Mouse (Mus musculus): Measurements from ENCODE around the gene Tspan31. TPM values are rescaled to one million over a fixed set of nuclear protein-coding genes. Genes with fewer than 3 reads are reported as not detected.

The Tspan31 gene
- total RNA-seq, 1 experiment from 2014 or later = 96.5 TPM

GRCm38 (mm10) chr10:127041774-127042338 is 28.2 kb downstream of the Tspan31 start:
- DNase-seq = peak; percentile 93

- peak; percentile 40 for DNase-seq
These were observed 28.7 kb downstream of the Tspan31 start, which contains the start of the genes Mettl1 and Eef1akmt3 for GRCm38 (mm10) chr10:127041274-127041766. TSS of gene Mettl1 (plus strand) at chr10:127041414. TSS of gene Eef1akmt3 (minus strand) at chr10:127041513.

- DNase-seq = peak; percentile 53
These were observed 29.4 kb downstream of the Tspan31 start for GRCm38 (mm10) chr10:127040569-127041214.

GRCm38 (mm10) chr10:127037641-127038040 is 32.4 kb downstream of the Tspan31 start:
- no peak for DNase-seq

- no peak for DNase-seq
These were observed 33.8 kb downstream of the Tspan31 start for GRCm38 (mm10) chr10:127036273-127036672.

GRCm38 (mm10) chr10:127033301-127033741 is 36.7 kb downstream of the Tspan31 start:
- no peak for DNase-seq

- peak; percentile 96 for DNase-seq
These were observed 39.4 kb downstream of the Tspan31 start, which contains the start of gene Tsfm for GRCm38 (mm10) chr10:127030336-127031296. TSS of gene Tsfm (minus strand) at chr10:127030840.

GRCm38 (mm10) chr10:127018422-127018821 is 51.6 kb downstream of the Tspan31 start:
- no peak for DNase-seq

Other genes starting within 250 kb of the Tspan31 start
- 7.1 and 8.9 TPM in 2 replicates for gene Atp23, start 168.9 kb downstream of the Tspan31 start, total RNA-seq (2021)
- gene Ctdsp2, start 91.5 kb downstream of the Tspan31 start, total RNA-seq (2021) = 115 and 144 TPM in 2 replicates
- 0.74 and 2.5 TPM in 2 replicates for gene Avil, start 69.6 kb downstream of the Tspan31 start, total RNA-seq (2021)
- 57.6 and 58.7 TPM in 2 replicates for gene Tsfm, start 39.4 kb downstream of the Tspan31 start, total RNA-seq (2021)
- 12.4 and 18.1 TPM in 2 replicates for gene Mettl1, start 28.9 kb downstream of the Tspan31 start, total RNA-seq (2021)
- 0.15 and 0.23 TPM in 2 replicates for gene Eef1akmt3, start 28.8 kb downstream of the Tspan31 start, total RNA-seq (2021)
- gene Cyp27b1, start 22.0 kb downstream of the Tspan31 start, total RNA-seq (2021) = 0.26 and 0.41 TPM in 2 replicates
- 6.2 and 8.0 TPM in 2 replicates for gene March9, start 10.1 kb downstream of the Tspan31 start, total RNA-seq (2021)
- gene Cdk4, start 6.7 kb downstream of the Tspan31 start, total RNA-seq (2021) = 242 and 253 TPM in 2 replicates
- 6.9 and 14.3 TPM in 2 replicates for gene Agap2, start 5.0 kb upstream of the Tspan31 start, total RNA-seq (2021)
- 97.9 and 108 TPM in 2 replicates for gene Os9, start 50.9 kb upstream of the Tspan31 start, total RNA-seq (2021)
- gene B4galnt1, start 95.0 kb upstream of the Tspan31 start, total RNA-seq (2021) = 14.6 and 24.7 TPM in 2 replicates
- 10.4 and 10.8 TPM in 2 replicates for gene Slc26a10, start 110.4 kb upstream of the Tspan31 start, total RNA-seq (2021)
- 22.3 and 28.5 TPM in 2 replicates for gene Arhgef25, start 119.8 kb upstream of the Tspan31 start, total RNA-seq (2021)
- 60.7 and 66.5 TPM in 2 replicates for gene Dtx3, start 125.5 kb upstream of the Tspan31 start, total RNA-seq (2021)
- gene Pip4k2c, start 141.3 kb upstream of the Tspan31 start, total RNA-seq (2021) = 28.5 and 29.2 TPM in 2 replicates
- 7.6 and 11.5 TPM in 2 replicates for gene Kif5a, start 193.1 kb upstream of the Tspan31 start, total RNA-seq (2021)
- gene Dctn2, start 196.1 kb upstream of the Tspan31 start, total RNA-seq (2021) = 142 and 153 TPM in 2 replicates
- 47.9 and 54.0 TPM in 2 replicates for gene Mbd6, start 218.8 kb upstream of the Tspan31 start, total RNA-seq (2021)
- gene Mars, start 241.5 kb upstream of the Tspan31 start, total RNA-seq (2021) = 81.9 and 98.4 TPM in 2 replicates

Measured in adrenal gland, postnatal 14 days (tissue).